Mouse (Mus musculus) kidney, postnatal 4 days (tissue): ENCODE data around the gene Siae.

Experiments used
- DNase-seq, 2 experiments: peaks; one replicate each; pipeline ENCODE4 v3.0.0; 2021; ENCODE audit warnings: mixed read lengths in 2 of 2

The Siae gene

GRCm38 (mm10) chr9:37687288-37687940 is 131.9 kb downstream of the Siae start:
- no peak for DNase-seq

GRCm38 (mm10) chr9:37687941-37688303 is 132.4 kb downstream of the Siae start:
- DNase-seq, result peak in 1 of 2 experiments; percentile 3

- peak; percentile 10 for DNase-seq
Measured at GRCm38 (mm10) chr9:37689970-37690686, 134.6 kb downstream of the Siae start.
